Mouse (Mus musculus) midbrain, embryonic 12.5 days (tissue): Measurements from ENCODE around the gene Olfr360. TPM values are rescaled to one million over a fixed set of nuclear protein-coding genes. Genes with fewer than 3 reads are reported as not detected.
"Not testable (repeated sequence)": the region's sequence is repeated elsewhere in the genome, so short reads cannot be mapped to it uniquely, and the experiment has no call there.

Experiments used
- ATAC-seq: fragments of 200-750 bp; cut with Nextera tagmentation; 2 replicates; pipeline ENCODE4 v1.8.0; 2017; ENCODE audit warnings: low read depth, moderate TSS enrichment, moderate library complexity; ENCODE audit not compliant: low FRiP score
- H3K27ac ChIP-seq: fragments of 300-500 bp; sonication (generic); replicated peaks from 2 replicates; pipeline ENCODE4 v1.5.1; 2016; ENCODE audit warnings: mild to moderate bottlenecking
- H3K27me3 ChIP-seq: fragments of 300-500 bp; sonication (generic); 2 replicates; pipeline ENCODE4 v1.6.1; 2016; ENCODE audit warnings: mild to moderate bottlenecking
- H3K36me3 ChIP-seq: fragments of 300-500 bp; sonication (generic); 2 replicates; pipeline ENCODE4 v1.6.1; 2016
- H3K4me1 ChIP-seq: fragments of 300-500 bp; sonication (generic); 2 replicates; pipeline ENCODE4 v1.6.1; 2016
- H3K4me2 ChIP-seq: fragments of 300-500 bp; sonication (generic); replicated peaks from 2 replicates; pipeline ENCODE4 v1.6.1; 2016; ENCODE audit warnings: mild to moderate bottlenecking, moderate library complexity
- H3K4me3 ChIP-seq: fragments of 300-500 bp; sonication (generic); 2 replicates; pipeline ENCODE4 v1.5.1; 2016; ENCODE audit warnings: mild to moderate bottlenecking
- H3K9ac ChIP-seq: fragments of 300-500 bp; sonication (generic); replicated peaks from 2 replicates; pipeline ENCODE4 v1.6.1; 2016; ENCODE audit warnings: mild to moderate bottlenecking, moderate library complexity
- H3K9me3 ChIP-seq: fragments of 300-500 bp; sonication (generic); 2 replicates; pipeline ENCODE4 v1.6.1; 2016; ENCODE audit warnings: mild to moderate bottlenecking
- WGBS: fragments of 180-500 bp; shearing (Covaris S2); methylation state at CpG from one replicate; pipeline ENCODE4 v1.1.7; 2016; 5-methylcytosine and 5-hydroxymethylcytosine counted together
- polyA plus RNA-seq: library from polyadenylated mRNA; unstranded; fragments of >200 nt; fragmentation: Nextera tagmentation; extraction: Ambion mirVana; gene quantifications from 2 replicates; pipeline ENCODE4 v1.2.1, GENCODE M21; 2016

Olfr360 gene
- polyA plus RNA-seq: not detected in 2 replicates

DNA sequence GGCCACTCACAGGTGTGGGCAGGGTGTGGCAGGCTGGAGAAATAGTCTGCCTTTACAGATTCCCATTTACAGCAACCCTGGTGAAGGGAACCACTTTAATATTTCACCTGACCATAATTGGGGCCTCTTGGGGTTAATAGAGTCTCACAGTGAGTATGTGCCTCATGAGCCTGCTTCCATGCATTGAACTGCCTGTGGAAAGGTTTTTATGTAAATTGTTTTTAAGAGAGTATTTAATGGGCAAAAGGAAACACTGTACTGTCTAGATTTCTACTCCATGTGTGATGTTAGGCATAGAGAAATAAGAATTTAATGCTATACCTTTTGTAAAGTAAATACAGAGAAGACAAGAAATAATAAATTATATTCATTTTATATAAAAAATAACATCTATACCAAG lies at the start of gene Olfr360:
Gene Olfr360, plus strand, starts transcription at position 301 of the 400 bp plus-strand sequence.
- no peak for ATAC-seq
- Histone ChIP-seq H3K9me3 (peaks cover 6% of the 10 kb centered on the region; the same call in 1 of the 2 replicates), H3K27me3 (no peaks in the 10 kb centered on the region), H3K36me3 (no peaks in the 10 kb centered on the region), H3K4me1 (no peaks in the 10 kb centered on the region), H3K4me3 (no peak within 1 kb of the TSS), H3K4me2 (no peak within 1 kb of the TSS), H3K27ac (no peak within 1 kb of the TSS), H3K9ac (no peak within 1 kb of the TSS)

DNA sequence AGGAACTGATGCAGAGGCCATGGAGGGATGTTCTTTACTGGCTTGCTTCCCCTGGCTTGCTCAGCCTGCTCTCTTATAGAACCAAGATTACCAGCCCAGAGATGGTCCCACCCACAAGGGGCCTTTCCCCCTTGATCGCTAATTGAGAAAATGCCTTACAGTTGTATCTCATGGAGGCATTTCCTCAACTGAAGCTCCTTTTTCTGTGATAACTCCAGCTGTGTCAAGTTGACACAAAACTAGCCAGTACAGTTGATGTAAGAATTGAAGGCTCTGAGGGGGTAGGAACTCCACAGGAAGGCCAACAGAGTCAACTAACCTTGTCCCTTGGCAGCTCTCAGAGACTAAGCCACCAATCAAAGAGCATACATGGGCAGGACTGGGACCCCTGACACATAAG lies 23.6 kb downstream of the Olfr360 start, which contains the start of gene Olfr361:
Gene Olfr361, minus strand, starts transcription at position 101 of the 400 bp plus-strand sequence.
- not testable (repeated sequence) for ATAC-seq, H3K27me3 ChIP-seq, H3K4me1 ChIP-seq, H3K36me3 ChIP-seq, H3K4me2 ChIP-seq, H3K9me3 ChIP-seq, H3K9ac ChIP-seq, H3K4me3 ChIP-seq, H3K27ac ChIP-seq
- WGBS: 91% methylated on average over 1 of the region's 1 CpGs

DNA sequence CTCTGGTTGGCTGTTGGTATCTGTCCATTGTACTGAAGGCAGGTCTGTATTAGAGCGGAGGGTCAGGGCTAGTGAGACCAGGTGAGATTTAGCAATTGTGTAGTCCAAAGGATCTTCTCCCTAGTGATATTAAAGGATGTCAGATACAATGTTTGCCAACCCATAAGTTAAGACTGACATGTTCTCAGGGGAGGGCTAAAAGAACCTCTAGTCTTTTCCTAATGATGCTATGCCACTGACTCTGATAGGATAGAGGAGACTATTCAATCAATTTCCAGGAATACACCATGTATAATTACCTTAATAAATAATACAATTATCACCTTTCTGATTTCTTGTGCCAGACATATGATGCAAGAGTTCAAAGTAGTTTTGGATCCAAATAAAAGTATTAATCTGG lies 52.3 kb downstream of the Olfr360 start, which contains the start of gene Olfr362:
Gene Olfr362, minus strand, starts transcription at position 101 of the 400 bp plus-strand sequence.
- ATAC-seq: no peak
- 96% methylated on average over 1 of the region's 1 CpGs for WGBS

More for the DNA sequence above, 52.3 kb downstream of the Olfr360 start, which contains the start of gene Olfr362:
- H3K9me3 ChIP-seq: peaks cover 8% of the 10 kb centered on the region; the same call in 1 of the 2 replicates
- no peak within 1 kb of the TSS for H3K4me3 ChIP-seq
- H3K27me3 ChIP-seq: no peaks in the 10 kb centered on the region
- H3K9ac ChIP-seq: no peak within 1 kb of the TSS
- no peaks in the 10 kb centered on the region for H3K36me3 ChIP-seq
- H3K27ac ChIP-seq: no peak within 1 kb of the TSS
- no peaks in the 10 kb centered on the region for H3K4me1 ChIP-seq
- H3K4me2 ChIP-seq: no peak within 1 kb of the TSS

Other genes with a start within 250 kb of the Olfr360 start
- not detected in 2 replicates for gene Olfr3, start 248.7 kb upstream of the Olfr360 start, polyA plus RNA-seq
- not detected in 2 replicates for gene Olfr350, start 219.4 kb upstream of the Olfr360 start, polyA plus RNA-seq
- gene Olfr351, start 203.1 kb upstream of the Olfr360 start, polyA plus RNA-seq: not detected in 2 replicates
- not detected in 2 replicates for gene Olfr352, start 197.3 kb upstream of the Olfr360 start, polyA plus RNA-seq
- gene Olfr353, start 172.8 kb upstream of the Olfr360 start, polyA plus RNA-seq: not detected in 2 replicates
- gene Olfr354, start 160.1 kb upstream of the Olfr360 start, polyA plus RNA-seq: not detected in 2 replicates
- gene Olfr355, start 136.8 kb upstream of the Olfr360 start, polyA plus RNA-seq: not detected in 2 replicates
- gene Olfr356, start 128.6 kb upstream of the Olfr360 start, polyA plus RNA-seq: not detected in 2 replicates
- not detected in 2 replicates for gene Olfr357, start 71.9 kb upstream of the Olfr360 start, polyA plus RNA-seq
- gene Olfr358, start 56.4 kb upstream of the Olfr360 start, polyA plus RNA-seq: not detected in 2 replicates
- not detected in 2 replicates for gene Olfr361, start 23.5 kb downstream of the Olfr360 start, polyA plus RNA-seq
- gene Olfr362, start 52.2 kb downstream of the Olfr360 start, polyA plus RNA-seq: not detected in 2 replicates
- not detected in 2 replicates for gene Olfr364-ps1, start 73.6 kb downstream of the Olfr360 start, polyA plus RNA-seq
- not detected in 2 replicates for gene Olfr365, start 122.5 kb downstream of the Olfr360 start, polyA plus RNA-seq
- gene Olfr366, start 145.8 kb downstream of the Olfr360 start, polyA plus RNA-seq: not detected in 2 replicates